Mouse (Mus musculus) brain, embryonic 14.5 days (tissue): ENCODE measurements at regions not wholly inside any gene's neighbourhood (a gene's known extent, or its start where the extent isn't known, plus 50 kb on each side); places are given as distances from the start of the nearest gene placed in this dataset.

Experiments
- CTCF ChIP-seq: fragments of 200-500 bp; IDR thresholded peaks from 2 replicates; pipeline ENCODE4 v1.5.1; 2012; ENCODE audit warnings: inconsistent platforms, mild to moderate bottlenecking, moderate library complexity, borderline replicate concordance; ENCODE audit not compliant: insufficient read depth, insufficient read length; ENCODE audit errors: extremely low read depth
- POLR2A ChIP-seq: fragments of 200-500 bp; IDR thresholded peaks from 2 replicates; pipeline ENCODE4 v1.6.1; 2012; ENCODE audit warnings: mild to moderate bottlenecking, inconsistent platforms, borderline replicate concordance; ENCODE audit not compliant: poor library complexity, insufficient read depth, insufficient read length, severe bottlenecking; ENCODE audit errors: extremely low read depth

DNA sequence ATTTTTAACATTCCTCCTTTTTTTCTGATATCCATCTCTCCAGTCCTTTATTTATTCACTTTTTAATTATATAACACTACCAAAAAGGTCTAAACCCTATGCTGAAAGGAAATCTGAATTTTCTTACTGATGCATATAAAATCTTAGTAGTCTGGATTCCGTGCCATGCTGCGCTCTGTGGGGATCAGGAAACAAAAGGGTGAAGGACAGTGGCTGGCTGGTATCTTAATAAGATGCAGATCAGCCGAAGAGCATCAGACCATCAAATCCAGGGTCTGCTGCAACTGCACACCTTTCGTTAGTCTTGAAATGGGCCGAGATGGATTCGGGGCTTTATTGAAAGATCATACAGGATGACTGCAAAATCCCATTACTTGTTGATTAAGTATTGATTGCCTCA lies 740.7 kb downstream of the 5730522E02Rik start:
- no peak for TF ChIP-seq POLR2A
- TF ChIP-seq CTCF = no peak
